Mouse (Mus musculus) ES-Bruce4 (cell line): ENCODE measurements at regions not wholly inside any gene's neighbourhood (a gene's known extent, or its start where the extent isn't known, plus 50 kb on each side); places are given as distances from the start of the nearest gene placed in this dataset.

Experiments
- H3K27ac ChIP-seq: 2 replicates; pipeline ENCODE4 v1.5.1; 2012; ENCODE audit warnings: low read length, inconsistent platforms; ENCODE audit not compliant: insufficient read depth
- H3K27me3 ChIP-seq: 2 replicates; pipeline ENCODE4 v1.6.1; 2012; ENCODE audit warnings: mild to moderate bottlenecking, low read length, inconsistent platforms; ENCODE audit not compliant: control insufficient read depth, poor library complexity, insufficient read depth, severe bottlenecking
- H3K36me3 ChIP-seq: 2 replicates; pipeline ENCODE4 v1.6.1; 2012; ENCODE audit warnings: inconsistent platforms, mild to moderate bottlenecking, low read length, moderate library complexity; ENCODE audit not compliant: control insufficient read depth, poor library complexity, insufficient read depth, severe bottlenecking
- H3K4me1 ChIP-seq: one replicate; pipeline ENCODE4 v1.8.1; 2011; ENCODE audit warnings: low read length; ENCODE audit not compliant: control insufficient read depth, insufficient read depth
- H3K4me3 ChIP-seq: 2 replicates; pipeline ENCODE4 v1.5.1; 2011; ENCODE audit warnings: low read depth, mild to moderate bottlenecking, low read length
- H3K9ac ChIP-seq: 2 replicates; pipeline ENCODE4 v1.6.1; 2012; ENCODE audit warnings: low read depth, mild to moderate bottlenecking, inconsistent platforms; ENCODE audit not compliant: poor library complexity, severe bottlenecking
- H3K9me3 ChIP-seq: replicated peaks from 2 replicates; pipeline ENCODE4 v1.6.1; 2012; ENCODE audit warnings: mild to moderate bottlenecking, low read length, inconsistent platforms; ENCODE audit not compliant: control insufficient read depth, poor library complexity, insufficient read depth, severe bottlenecking
- CTCF ChIP-seq: IDR thresholded peaks from one replicate; pipeline ENCODE4 v1.8.1; 2011; ENCODE audit warnings: low read depth, low read length
- EP300 ChIP-seq: IDR thresholded peaks from 2 replicates; pipeline ENCODE4 v1.6.1; 2011; ENCODE audit warnings: low read depth, low read length; ENCODE audit not compliant: insufficient read depth
- POLR2A ChIP-seq: IDR thresholded peaks from one replicate; pipeline ENCODE4 v1.8.1; 2011; ENCODE audit warnings: low read length; ENCODE audit not compliant: insufficient read depth

DNA sequence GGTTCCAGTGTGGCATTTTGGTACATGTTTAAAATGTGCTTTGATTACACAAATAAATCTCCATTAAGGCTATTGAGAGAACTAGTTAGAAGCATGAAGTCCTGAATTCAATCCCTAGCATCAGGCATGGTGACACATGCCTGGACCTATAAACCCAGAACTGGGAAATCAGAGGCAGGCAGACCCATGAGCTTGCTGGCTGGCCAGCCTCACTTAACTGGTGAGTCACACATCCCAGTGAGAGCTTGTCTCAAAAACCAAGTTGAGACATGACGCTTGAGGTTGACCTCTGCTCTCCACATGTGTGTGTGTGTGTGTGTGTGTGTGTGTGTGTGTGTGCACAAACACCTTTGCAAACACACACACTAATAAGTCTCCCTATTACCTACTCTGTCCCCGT lies 112.6 kb downstream of the Pxdc1 start:
- Histone ChIP-seq H3K9ac (no peak overlapping the region), H3K4me3 (no peak overlapping the region), H3K27me3 (no peaks in the 10 kb centered on the region), H3K9me3 (no peaks in the 10 kb centered on the region), H3K4me1 (no peaks in the 10 kb centered on the region), H3K27ac (no peak overlapping the region), H3K36me3 (no peaks in the 10 kb centered on the region)
- no peak for TF ChIP-seq CTCF

DNA sequence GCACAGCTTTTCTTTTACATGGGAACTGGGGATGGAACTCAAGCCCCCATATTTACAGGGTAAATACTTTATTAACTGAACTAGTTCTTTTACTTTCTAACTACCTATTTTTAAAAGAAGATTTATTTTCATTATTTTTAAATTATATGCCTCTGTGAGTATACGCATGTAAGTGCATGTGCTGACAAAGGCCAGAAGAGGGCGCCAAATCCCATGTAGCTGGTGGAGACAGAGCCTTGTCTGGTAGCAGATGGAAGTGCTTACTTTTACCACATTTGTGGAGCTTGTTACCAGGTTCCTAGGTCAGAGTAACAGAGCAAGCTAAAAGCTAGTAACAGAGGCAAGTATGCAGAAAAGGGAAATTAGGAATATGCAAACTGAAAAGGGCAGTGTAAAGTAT lies 119.4 kb downstream of the Pxdc1 start:
- Histone ChIP-seq H3K4me3 (no peak overlapping the region), H3K9me3 (no peaks in the 10 kb centered on the region), H3K27me3 (no peaks in the 10 kb centered on the region), H3K9ac (no peak overlapping the region), H3K4me1 (no peaks in the 10 kb centered on the region), H3K27ac (no peak overlapping the region), H3K36me3 (no peaks in the 10 kb centered on the region)
- peak; percentile 49 for TF ChIP-seq CTCF
- no peak for TF ChIP-seq EP300

DNA sequence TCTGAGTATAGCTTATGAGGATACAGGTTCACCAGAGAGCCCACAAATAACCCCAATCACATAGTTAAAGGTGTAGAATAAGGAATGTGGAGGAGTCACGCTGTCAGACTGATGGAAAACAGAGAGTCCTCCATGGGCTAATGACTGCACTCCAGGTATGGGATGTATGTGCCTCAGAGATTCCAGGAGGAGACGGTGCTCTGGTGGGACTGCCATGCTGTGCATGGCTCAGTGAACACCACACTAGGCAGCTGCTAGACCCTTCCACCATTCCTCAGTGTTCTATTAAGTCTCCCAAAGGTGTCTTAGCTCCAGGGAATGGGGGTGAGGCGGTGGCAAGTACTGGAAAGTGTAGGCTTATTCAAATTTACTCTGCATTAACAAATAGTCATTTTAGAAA lies 142.0 kb downstream of the Pxdc1 start:
- no peak overlapping the region for H3K9ac ChIP-seq
- H3K4me3 ChIP-seq = no peak overlapping the region
- TF ChIP-seq POLR2A = no peak
- TF ChIP-seq CTCF = no peak
- no peak for TF ChIP-seq EP300
- H3K4me1 ChIP-seq = no peaks in the 10 kb centered on the region
- no peak overlapping the region for H3K27ac ChIP-seq
- no peaks in the 10 kb centered on the region; the same call in 1 of the 2 replicates for H3K27me3 ChIP-seq
- peaks cover 8% of the 10 kb centered on the region for H3K9me3 ChIP-seq
- no peaks in the 10 kb centered on the region for H3K36me3 ChIP-seq

DNA sequence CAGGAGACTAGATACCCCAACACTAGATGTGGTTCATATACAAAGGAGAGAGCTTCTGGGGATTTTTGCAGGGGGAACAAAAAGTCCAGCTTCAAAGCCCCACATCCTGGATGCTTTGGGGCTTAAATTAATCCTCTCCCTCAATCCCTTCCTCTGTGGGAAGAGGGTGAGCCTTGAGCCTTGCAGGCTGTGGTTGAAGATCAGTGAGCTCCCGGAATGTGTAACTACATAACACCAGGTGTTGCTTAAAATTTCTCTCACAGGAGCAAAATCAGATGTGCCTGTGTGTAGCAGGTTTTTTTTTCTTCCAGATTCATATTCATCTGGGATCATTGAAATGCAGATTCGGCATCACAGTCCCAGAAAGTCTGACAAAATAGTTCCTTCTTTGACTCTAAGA lies 146.1 kb downstream of the Pxdc1 start:
- no peak for TF ChIP-seq POLR2A
- TF ChIP-seq EP300 = no peak
- no peak for TF ChIP-seq CTCF

DNA sequence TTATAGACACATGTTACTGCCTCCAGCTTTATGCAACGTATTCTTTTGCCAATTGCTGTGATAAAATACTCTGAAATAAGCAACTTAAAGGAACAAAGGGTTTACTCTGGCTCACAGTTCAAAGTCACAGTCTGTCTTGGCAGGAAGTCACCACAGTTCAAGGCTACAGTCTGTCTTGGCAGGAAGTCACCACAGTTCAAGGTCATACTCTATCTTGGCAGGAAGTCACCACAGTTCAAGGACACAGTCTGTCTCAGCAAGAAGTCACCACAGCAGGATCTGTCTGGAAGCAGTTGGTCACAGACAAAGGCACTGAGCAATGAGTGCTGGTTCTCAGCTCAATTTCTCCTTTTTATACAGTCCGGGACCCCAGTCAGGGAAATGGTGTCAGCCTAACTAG lies 147.4 kb downstream of the Pxdc1 start:
- H3K36me3 ChIP-seq = no peaks in the 10 kb centered on the region
- H3K27me3 ChIP-seq = no peaks in the 10 kb centered on the region; the same call in 1 of the 2 replicates
- TF ChIP-seq EP300 (no peak), CTCF (no peak), POLR2A (no peak)
- H3K27ac ChIP-seq = no peak overlapping the region
- no peaks in the 10 kb centered on the region for H3K4me1 ChIP-seq
- H3K4me3 ChIP-seq = no peak overlapping the region
- H3K9me3 ChIP-seq = peaks cover 8% of the 10 kb centered on the region
- no peak overlapping the region for H3K9ac ChIP-seq

More for the DNA sequence above, 146.1 kb downstream of the Pxdc1 start:
- no peak overlapping the region for H3K9ac ChIP-seq
- no peak overlapping the region for H3K27ac ChIP-seq
- H3K9me3 ChIP-seq = peaks cover 8% of the 10 kb centered on the region
- no peaks in the 10 kb centered on the region for H3K36me3 ChIP-seq
- no peak overlapping the region for H3K4me3 ChIP-seq
- no peaks in the 10 kb centered on the region for H3K4me1 ChIP-seq
- H3K27me3 ChIP-seq = no peaks in the 10 kb centered on the region; the same call in 1 of the 2 replicates

DNA sequence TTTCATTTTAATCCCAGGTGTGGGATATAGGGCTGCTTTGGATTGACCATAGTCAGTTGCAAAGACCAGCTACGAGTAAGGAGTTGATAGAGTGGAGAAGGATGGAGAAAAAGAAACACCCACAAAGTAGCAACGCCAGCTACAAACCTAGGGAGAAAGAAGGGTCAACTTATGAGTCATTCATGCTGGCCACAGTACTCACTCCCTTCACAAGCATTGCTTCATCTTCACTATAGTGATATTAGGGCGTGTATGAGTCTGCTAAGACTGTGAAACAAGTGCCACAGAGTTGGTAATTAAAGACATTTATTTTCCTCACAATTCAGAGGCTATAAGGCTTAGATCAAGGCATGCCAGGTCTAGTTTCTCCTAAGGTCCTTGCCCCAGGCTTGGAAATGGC lies 148.4 kb downstream of the Pxdc1 start:
- TF ChIP-seq POLR2A (no peak), CTCF (no peak), EP300 (no peak)
- Histone ChIP-seq H3K9me3 (peaks cover 8% of the 10 kb centered on the region), H3K4me3 (no peak overlapping the region), H3K4me1 (no peaks in the 10 kb centered on the region), H3K9ac (no peak overlapping the region), H3K36me3 (no peaks in the 10 kb centered on the region), H3K27ac (no peak overlapping the region), H3K27me3 (no peaks in the 10 kb centered on the region; the same call in 1 of the 2 replicates)
